Mouse (Mus musculus) bone marrow macrophage, adult 2 months (primary cell): ENCODE measurements around the gene Svs5.

ENCODE experiments used
- CTCF ChIP-seq: IDR thresholded peaks from 2 replicates; pipeline ENCODE4 v1.5.1; 2012; ENCODE audit warnings: low read depth, mild to moderate bottlenecking, low read length, moderate library complexity
- POLR2A ChIP-seq: IDR thresholded peaks from 2 replicates; pipeline ENCODE4 v1.6.1; 2012; ENCODE audit warnings: mild to moderate bottlenecking, low read depth, low read length, borderline replicate concordance

- TF ChIP-seq CTCF (no peak), POLR2A (no peak)
Observed at GRCm38 (mm10) chr2:164359031-164359430, 26.5 kb downstream of the Svs5 start.
